13 mouse cellular contexts compared by ENCODE assay signal in genomic region chr10:77004936-77005335, GRCm38 (mm10). TPM values are rescaled to one million over a fixed set of nuclear protein-coding genes. Genes with fewer than 3 reads are reported as not detected.
DNase-seq lines count a peak whose midpoint lies in the region; ATAC-seq lines count a peak whose summit lies in the region.
"Had no signal": no experiment of that assay in that cellular context is flagged by ENCODE, and none has a peak within 500 bp of the region (broad histone marks: within the 10 kb centered on the region; RNA-seq: fewer than 3 reads in every experiment).

No protein-coding gene starts in this region.

- no peak for ATAC-seq in hindbrain, embryonic 11.5 days (ENCODE audit: low FRiP score)
- no peak for ATAC-seq in hindbrain, embryonic 14.5 days (ENCODE audit: low FRiP score)
- 0 out of 2 replicates have a peak, but pooled peaks have one; percentile 13 for ATAC-seq in limb, embryonic 11.5 days (ENCODE audit: insufficient number of reproducible peaks, low FRiP score, low TSS enrichment, low read depth)
- ATAC-seq: forebrain, embryonic 16.5 days had no signal

- no peaks in the 10 kb centered on the region for H3K36me3 ChIP-seq in hindbrain, embryonic 11.5 days (ENCODE audit: control insufficient read depth, insufficient read depth, low read length)
- H3K36me3 ChIP-seq in hindbrain, embryonic 14.5 days (replicated peaks; ENCODE audit: control insufficient read depth, insufficient read depth), result no peaks in the 10 kb centered on the region
- no peaks in the 10 kb centered on the region for H3K36me3 ChIP-seq in limb, embryonic 11.5 days (ENCODE audit: control insufficient read depth, insufficient read depth, low read length)
- H3K36me3 ChIP-seq: lung, embryonic 15.5 days had no signal

- WGBS in hindbrain, embryonic 11.5 days, result 36% methylated on average over 7 of the region's 7 CpGs
- 42% methylated on average over 7 of the region's 7 CpGs for WGBS in hindbrain, embryonic 14.5 days
- WGBS in limb, embryonic 11.5 days, result 8% methylated on average over 7 of the region's 7 CpGs

- no peak overlapping the region for H3K4me3 ChIP-seq in hindbrain, embryonic 11.5 days (ENCODE audit: low read depth, low read length)
- H3K4me3 ChIP-seq in hindbrain, embryonic 14.5 days (replicated peaks; ENCODE audit: low read length), result no peak overlapping the region
- no peak overlapping the region for H3K4me3 ChIP-seq in limb, embryonic 11.5 days (ENCODE audit: low read depth, low read length)
- H3K4me3 ChIP-seq: lung, embryonic 15.5 days; megakaryocyte, embryonic 14.5 days had no signal

- no peaks in the 10 kb centered on the region for H3K27me3 ChIP-seq in hindbrain, embryonic 11.5 days (ENCODE audit: control insufficient read depth, insufficient read depth, low read length)
- H3K27me3 ChIP-seq in hindbrain, embryonic 14.5 days (ENCODE audit: control insufficient read depth, insufficient read depth, low read length), result no peaks in the 10 kb centered on the region
- H3K27me3 ChIP-seq in limb, embryonic 11.5 days (ENCODE audit: control insufficient read depth, insufficient read depth, low read length), result no peaks in the 10 kb centered on the region
- H3K27me3 ChIP-seq: lung, embryonic 15.5 days had no signal

- peak overlapping the region; percentile 12; the same call in 1 of the 2 replicates for H3K9ac ChIP-seq in hindbrain, embryonic 11.5 days (ENCODE audit: low read depth, low read length)
- no peak overlapping the region for H3K9ac ChIP-seq in hindbrain, embryonic 14.5 days
- no peak overlapping the region for H3K9ac ChIP-seq in limb, embryonic 11.5 days (ENCODE audit: low read length)
- H3K9ac ChIP-seq: lung, embryonic 15.5 days had no signal

- H3K4me1 ChIP-seq in hindbrain, embryonic 11.5 days (replicated peaks; ENCODE audit: control insufficient read depth, insufficient read depth, low read length), result peaks cover 6% of the 10 kb centered on the region; the same call in 1 of the 2 replicates
- peaks cover 8% of the 10 kb centered on the region for H3K4me1 ChIP-seq in hindbrain, embryonic 14.5 days (replicated peaks; ENCODE audit: control insufficient read depth, insufficient read depth, low read length)
- peaks cover 13% of the 10 kb centered on the region for H3K4me1 ChIP-seq in limb, embryonic 11.5 days (ENCODE audit: control insufficient read depth, insufficient read depth, low read length)
- H3K4me1 ChIP-seq: megakaryocyte, embryonic 14.5 days had no signal

- no peaks in the 10 kb centered on the region for H3K9me3 ChIP-seq in hindbrain, embryonic 11.5 days (ENCODE audit: control insufficient read depth, low read length)
- no peaks in the 10 kb centered on the region for H3K9me3 ChIP-seq in hindbrain, embryonic 14.5 days (ENCODE audit: control insufficient read depth, low read length)
- no peaks in the 10 kb centered on the region for H3K9me3 ChIP-seq in limb, embryonic 11.5 days (ENCODE audit: control insufficient read depth, low read length)
- H3K9me3 ChIP-seq: lung, embryonic 15.5 days had no signal

- no peak overlapping the region for H3K4me2 ChIP-seq in hindbrain, embryonic 11.5 days (replicated peaks; ENCODE audit: low read depth, low read length)
- H3K4me2 ChIP-seq in hindbrain, embryonic 14.5 days (replicated peaks), result no peak overlapping the region
- no peak overlapping the region for H3K4me2 ChIP-seq in limb, embryonic 11.5 days (ENCODE audit: low read depth, severe bottlenecking)
- H3K4me2 ChIP-seq: lung, embryonic 15.5 days had no signal

- DNase-seq in hindbrain, embryonic 11.5 days (ENCODE audit: low spot score), result peak; percentile 23
- no peak for DNase-seq in hindbrain, embryonic 14.5 days (ENCODE audit: low spot score)
- DNase-seq in Muller cell, postnatal 12 days (ENCODE audit: inconsistent ontology term), result peak; percentile 56
- peak; percentile 67 for DNase-seq in embryo, embryonic 10.5 days (ENCODE audit: low spot score)
- peak; percentile 40 for DNase-seq in limb, embryonic 11.5 days (ENCODE audit: low spot score)
- DNase-seq in urinary bladder, postnatal 4 days (ENCODE audit: low spot score in 2 of 2), result no peak
- DNase-seq in spleen, adult 18-20 months, result no peak
- DNase-seq: adrenal gland, postnatal 14 days; gastrocnemius, postnatal 36 days; thymus, postnatal 36 days had no signal

- 0 out of 2 replicates have a peak overlapping the region, but pooled peaks have one; percentile 3 for H3K27ac ChIP-seq in hindbrain, embryonic 11.5 days (ENCODE audit: low read depth, low read length)
- no peak overlapping the region for H3K27ac ChIP-seq in hindbrain, embryonic 14.5 days
- 0 out of 2 replicates have a peak overlapping the region, but pooled peaks have one; percentile 15 for H3K27ac ChIP-seq in limb, embryonic 11.5 days (replicated peaks; ENCODE audit: low read depth, low read length)
- H3K27ac ChIP-seq: lung, embryonic 15.5 days had no signal

RNA-seq across cellular contexts. Expression of gene Slc19a1, which starts 27.1 kb away (rescaled TPM):
- 23.2 and 24.5 TPM in 2 replicates for polyA plus RNA-seq in hindbrain, embryonic 11.5 days (2014; fragmentation: Nextera tagmentation; extraction: Ambion mirVana)
- 42.1 and 42.4 TPM in 2 replicates for polyA plus RNA-seq in hindbrain, embryonic 14.5 days (2014; fragmentation: Nextera tagmentation; extraction: Ambion mirVana)
- 29.2 and 34.1 TPM in 2 replicates for polyA plus RNA-seq in limb, embryonic 11.5 days (2014; fragmentation: Nextera tagmentation; extraction: Ambion mirVana)

RNA-seq across cellular contexts. Expression of gene Pcbp3, which starts 43.2 kb away (rescaled TPM):
- 30.6 and 37.7 TPM in 2 replicates for polyA plus RNA-seq in hindbrain, embryonic 11.5 days (2014; fragmentation: Nextera tagmentation; extraction: Ambion mirVana)
- polyA plus RNA-seq in hindbrain, embryonic 14.5 days (2014; fragmentation: Nextera tagmentation; extraction: Ambion mirVana), result 45.2 and 45.3 TPM in 2 replicates
- 19.4 and 21.2 TPM in 2 replicates for polyA plus RNA-seq in limb, embryonic 11.5 days (2014; fragmentation: Nextera tagmentation; extraction: Ambion mirVana)

Comparison
In these comparisons a context has a peak if more than half of its experiments do, and no peak if none do; other contexts are left out.
1. DNase-seq: peak in hindbrain, embryonic 11.5 days (single experiment), Muller cell, postnatal 12 days (single experiment), embryo, embryonic 10.5 days (single experiment) and limb, embryonic 11.5 days (single experiment); none in hindbrain, embryonic 14.5 days (single experiment), urinary bladder, postnatal 4 days (0 of 2) and spleen, adult 18-20 months (0 of 2).